Mouse (Mus musculus) lung, postnatal 0 days (tissue): ENCODE data around the gene Prps2. TPM values are rescaled to one million over a fixed set of nuclear protein-coding genes. Genes with fewer than 3 reads are reported as not detected.
"Not testable (repeated sequence)": the region's sequence is repeated elsewhere in the genome, so short reads cannot be mapped to it uniquely, and the experiment has no call there.

Experiments used
- ATAC-seq: fragments of 200-750 bp; cut with Nextera tagmentation; 2 replicates; pipeline ENCODE4 v1.8.0; 2017; ENCODE audit warnings: moderate library complexity
- DNase-seq: peaks from one replicate; pipeline ENCODE4 v3.0.0-alpha.2; 2016; ENCODE audit warnings: low spot score
- H3K27ac ChIP-seq: fragments of 300-500 bp; sonication (generic); 2 replicates; pipeline ENCODE4 v1.5.1; 2014; ENCODE audit warnings: antibody characterized with exemption, mild to moderate bottlenecking, low read length, mixed read lengths
- H3K27me3 ChIP-seq: fragments of 300-500 bp; sonication (generic); replicated peaks from 2 replicates; pipeline ENCODE4 v1.6.1; 2014; ENCODE audit warnings: low read length, mixed read lengths; ENCODE audit not compliant: insufficient read depth
- H3K36me3 ChIP-seq: fragments of 300-500 bp; sonication (generic); 2 replicates; pipeline ENCODE4 v1.6.1; 2014; ENCODE audit warnings: low read length, mixed read lengths; ENCODE audit not compliant: insufficient read depth
- H3K4me1 ChIP-seq: fragments of 300-500 bp; sonication (generic); 2 replicates; pipeline ENCODE4 v1.6.1; 2014; ENCODE audit warnings: antibody characterized with exemption, low read depth, low read length, mixed read lengths; ENCODE audit not compliant: insufficient read depth
- H3K4me2 ChIP-seq: fragments of 300-500 bp; sonication (generic); replicated peaks from 2 replicates; pipeline ENCODE4 v1.6.1; 2014; ENCODE audit warnings: low read depth, mild to moderate bottlenecking, low read length, moderate library complexity, mixed read lengths
- H3K4me3 ChIP-seq: fragments of 300-500 bp; sonication (generic); 2 replicates; pipeline ENCODE4 v1.5.1; 2014; ENCODE audit warnings: low read depth, low read length
- H3K9ac ChIP-seq: fragments of 300-500 bp; sonication (generic); replicated peaks from 2 replicates; pipeline ENCODE4 v1.6.1; 2014; ENCODE audit warnings: low read depth, mild to moderate bottlenecking
- H3K9me3 ChIP-seq: fragments of 300-500 bp; sonication (generic); 2 replicates; pipeline ENCODE4 v1.6.1; 2016; ENCODE audit warnings: low read length, mixed read lengths
- CTCF ChIP-seq: IDR thresholded peaks from 2 replicates; pipeline ENCODE4 v1.5.1; 2016; ENCODE audit warnings: antibody characterized with exemption, mild to moderate bottlenecking
- EP300 ChIP-seq: IDR thresholded peaks from 2 replicates; pipeline ENCODE4 v1.6.1; 2016; ENCODE audit warnings: antibody characterized with exemption, mild to moderate bottlenecking, control low read depth
- WGBS: fragments of 180-500 bp; shearing (Covaris S2); extraction: QIAGEN DNeasy Blood & Tissue Kit; methylation state at CpG from one replicate; pipeline ENCODE4 v1.1.7; 2014; 5-methylcytosine and 5-hydroxymethylcytosine counted together
- polyA plus RNA-seq: library from polyadenylated mRNA; unstranded; fragments of >200 nt; fragmentation: Nextera tagmentation; extraction: Ambion mirVana; gene quantifications from 2 replicates; pipeline ENCODE4 v1.2.1, GENCODE M21; 2015

Prps2 gene
- polyA plus RNA-seq, 1 experiment from 2014 or later = 18.9 TPM

DNA sequence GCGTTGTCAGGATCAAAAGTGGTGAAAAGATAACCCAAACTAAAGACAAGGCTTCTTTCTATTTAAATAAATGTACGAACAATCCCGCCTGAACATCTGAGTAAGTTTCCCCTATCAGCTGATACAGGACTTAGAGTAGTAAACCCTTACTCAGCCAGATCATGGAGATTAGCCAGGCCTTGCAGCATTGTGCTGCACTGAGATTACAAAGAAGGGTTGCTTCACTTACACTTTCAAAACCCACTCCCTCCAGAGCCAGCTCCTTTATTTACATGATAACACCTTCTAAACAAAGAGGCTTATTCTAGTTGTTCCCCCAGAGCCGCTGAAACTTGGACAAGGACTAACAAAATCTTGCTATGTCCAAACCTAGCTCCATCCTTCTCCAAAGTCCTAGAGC, 2.5 kb downstream of the Prps2 start:
- ATAC-seq (no peak), DNase-seq (no peak)
- TF ChIP-seq CTCF = no peak
- TF ChIP-seq EP300 = no peak
- no peak overlapping the region for H3K9ac ChIP-seq
- no peaks in the 10 kb centered on the region for H3K9me3 ChIP-seq
- H3K27ac ChIP-seq = no peak overlapping the region
- no peaks in the 10 kb centered on the region for H3K4me1 ChIP-seq
- 60% methylated on average over 4 of the region's 4 CpGs for WGBS
- no peak overlapping the region for H3K4me3 ChIP-seq
- H3K4me2 ChIP-seq = no peak overlapping the region
- no peaks in the 10 kb centered on the region for H3K36me3 ChIP-seq
- no peaks in the 10 kb centered on the region for H3K27me3 ChIP-seq

- H3K27ac ChIP-seq, H3K4me1 ChIP-seq, H3K9ac ChIP-seq, H3K9me3 ChIP-seq, H3K36me3 ChIP-seq, H3K4me2 ChIP-seq, H3K27me3 ChIP-seq, H3K4me3 ChIP-seq, DNase-seq, ATAC-seq: not testable (repeated sequence)
- 89% methylated on average over 3 of the region's 3 CpGs for WGBS
Observed at GRCm38 (mm10) chrX:167361231-167361630, 21.3 kb downstream of the Prps2 start.

DNA sequence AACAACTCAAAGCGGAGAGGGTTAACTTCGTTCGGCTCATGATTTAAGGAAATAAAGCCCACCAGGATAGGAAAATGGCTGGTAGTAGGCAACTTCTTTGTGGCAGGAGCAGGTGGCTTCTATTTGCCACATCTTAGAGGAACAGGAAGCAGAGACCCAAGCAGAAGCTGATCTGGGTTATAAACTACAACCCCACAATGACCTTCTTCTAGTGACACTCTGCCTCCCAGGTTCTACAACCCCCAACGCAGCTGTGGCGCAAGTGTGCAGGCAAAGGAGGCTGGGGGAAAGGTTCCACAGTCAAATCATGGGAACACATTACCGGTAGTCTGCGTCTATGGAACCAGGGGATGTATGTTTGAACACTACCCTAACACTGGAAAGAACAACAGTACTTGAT, 22.8 kb downstream of the Prps2 start:
- no peak overlapping the region for H3K9ac ChIP-seq
- no peaks in the 10 kb centered on the region for H3K36me3 ChIP-seq
- no peaks in the 10 kb centered on the region for H3K27me3 ChIP-seq
- no peaks in the 10 kb centered on the region for H3K9me3 ChIP-seq
- no peak for DNase-seq
- no peak overlapping the region for H3K4me3 ChIP-seq
- no peak for TF ChIP-seq CTCF
- TF ChIP-seq EP300 = no peak
- 86% methylated on average over 7 of the region's 7 CpGs for WGBS
- no peak for ATAC-seq
- no peaks in the 10 kb centered on the region for H3K4me1 ChIP-seq
- no peak overlapping the region for H3K27ac ChIP-seq
- H3K4me2 ChIP-seq = no peak overlapping the region

DNA sequence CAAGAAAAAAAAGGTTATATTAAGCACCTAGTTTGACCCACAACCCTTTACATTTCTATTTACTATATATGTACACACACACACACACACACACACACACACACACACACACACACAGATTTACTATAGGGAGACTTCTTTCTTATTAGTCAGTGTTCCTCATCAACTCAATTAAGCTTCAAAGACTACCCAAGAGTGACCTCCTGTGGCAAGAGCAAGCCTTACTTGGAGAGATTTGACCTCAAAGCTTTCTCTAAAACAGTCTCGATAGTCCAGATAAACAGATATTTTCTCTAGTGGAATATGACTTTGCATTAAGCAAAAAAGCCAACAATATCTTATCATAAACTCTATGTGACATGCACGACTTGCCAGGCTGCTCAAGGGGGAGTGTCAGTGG, 25.1 kb downstream of the Prps2 start:
- DNase-seq (peak; percentile 40), ATAC-seq (no peak)
- no peak overlapping the region for H3K4me2 ChIP-seq
- WGBS = 63% methylated on average over 2 of the region's 2 CpGs
- no peak overlapping the region for H3K4me3 ChIP-seq
- peak; percentile 54 for TF ChIP-seq CTCF
- TF ChIP-seq EP300 = no peak
- no peaks in the 10 kb centered on the region for H3K36me3 ChIP-seq
- no peak overlapping the region for H3K27ac ChIP-seq
- H3K9ac ChIP-seq = no peak overlapping the region
- H3K4me1 ChIP-seq = no peaks in the 10 kb centered on the region
- H3K27me3 ChIP-seq = no peaks in the 10 kb centered on the region
- H3K9me3 ChIP-seq = no peaks in the 10 kb centered on the region

- no peak overlapping the region for H3K4me3 ChIP-seq
- no peaks in the 10 kb centered on the region for H3K4me1 ChIP-seq
- TF ChIP-seq EP300 (no peak), CTCF (no peak)
- H3K9me3 ChIP-seq = no peaks in the 10 kb centered on the region
- WGBS = 85% methylated on average over 3 of the region's 3 CpGs
- ATAC-seq (no peak), DNase-seq (no peak)
- H3K27me3 ChIP-seq = no peaks in the 10 kb centered on the region
- H3K4me2 ChIP-seq = no peak overlapping the region
- no peak overlapping the region for H3K27ac ChIP-seq
- no peaks in the 10 kb centered on the region for H3K36me3 ChIP-seq
- no peak overlapping the region for H3K9ac ChIP-seq
Observed at GRCm38 (mm10) chrX:167355965-167356364, 26.6 kb downstream of the Prps2 start.

DNA sequence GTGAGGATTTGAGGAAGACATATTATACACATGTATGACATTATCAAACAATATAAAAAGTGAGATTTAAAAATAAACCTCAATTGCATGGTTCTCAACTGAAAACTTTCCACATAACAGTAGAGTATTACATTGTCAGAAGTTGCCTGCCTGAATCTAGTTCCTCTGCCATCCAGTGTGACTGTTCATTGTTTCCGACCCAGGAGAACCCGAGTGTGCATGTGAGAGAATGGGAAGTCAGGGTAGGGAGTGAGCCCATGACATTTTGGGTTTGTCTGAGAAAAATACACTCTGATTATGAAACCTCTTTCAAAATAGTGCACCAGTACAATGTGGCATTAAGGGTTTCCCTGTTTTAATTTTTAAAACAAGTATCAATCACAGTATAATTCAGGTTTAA, 28.9 kb downstream of the Prps2 start:
- Histone ChIP-seq H3K27me3 (no peaks in the 10 kb centered on the region), H3K4me3 (no peak overlapping the region), H3K9me3 (no peaks in the 10 kb centered on the region), H3K36me3 (no peaks in the 10 kb centered on the region), H3K4me2 (no peak overlapping the region), H3K27ac (no peak overlapping the region), H3K9ac (no peak overlapping the region), H3K4me1 (no peaks in the 10 kb centered on the region)
- no peak for TF ChIP-seq CTCF
- no peak for TF ChIP-seq EP300
- WGBS = 82% methylated on average over 2 of the region's 2 CpGs
- ATAC-seq (no peak), DNase-seq (no peak)

DNA sequence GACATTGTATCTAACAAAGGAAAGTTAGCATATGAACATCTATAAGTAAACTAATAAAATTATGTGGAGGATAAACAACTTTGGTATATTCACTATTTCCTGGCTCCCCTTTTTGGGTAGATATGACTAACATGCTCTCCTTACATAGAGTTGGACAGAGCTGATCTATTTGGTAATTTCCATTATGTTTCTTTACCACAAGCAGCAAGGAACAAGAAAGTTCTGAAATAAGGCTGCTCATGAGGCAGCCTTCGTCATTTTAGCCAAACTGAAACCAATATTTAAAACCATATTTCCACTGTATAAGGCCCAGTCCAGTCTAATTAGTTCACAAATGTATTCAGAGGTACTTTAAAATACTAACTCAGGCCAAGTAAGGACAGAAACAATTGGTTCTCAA, 36.1 kb downstream of the Prps2 start:
- 78% methylated on average over 1 of the region's 1 CpGs for WGBS
- no peak overlapping the region for H3K9ac ChIP-seq
- no peak for ATAC-seq

More for the DNA sequence above, 36.1 kb downstream of the Prps2 start:
- Histone ChIP-seq H3K9me3 (no peaks in the 10 kb centered on the region), H3K4me2 (no peak overlapping the region), H3K27me3 (no peaks in the 10 kb centered on the region), H3K4me3 (no peak overlapping the region), H3K36me3 (no peaks in the 10 kb centered on the region), H3K4me1 (no peaks in the 10 kb centered on the region), H3K27ac (no peak overlapping the region)
- TF ChIP-seq EP300 = no peak
- TF ChIP-seq CTCF = no peak
- no peak for DNase-seq
